Comparison of ENCODE assay signal across 8 mouse cellular contexts in genomic region chr9:31914871-31915270, GRCm38 (mm10). TPM values are rescaled to one million over a fixed set of nuclear protein-coding genes. Genes with fewer than 3 reads are reported as not detected.
DNase-seq lines count a peak whose midpoint lies in the region; ATAC-seq lines count a peak whose summit lies in the region.

No protein-coding gene starts in this region.

- H3K9ac ChIP-seq in embryonic facial prominence, embryonic 15.5 days: no peak overlapping the region
- H3K9ac ChIP-seq in hindbrain, embryonic 16.5 days (ENCODE audit: low read depth, low read length): peak overlapping the region; percentile 5; the same call in 1 of the 2 replicates
- H3K9ac ChIP-seq in neural tube, embryonic 11.5 days (ENCODE audit: low read length): no peak overlapping the region

- no peaks in the 10 kb centered on the region for H3K36me3 ChIP-seq in embryonic facial prominence, embryonic 15.5 days
- H3K36me3 ChIP-seq in hindbrain, embryonic 16.5 days (ENCODE audit: control insufficient read depth, insufficient read depth, low read length): no peaks in the 10 kb centered on the region
- H3K36me3 ChIP-seq in neural tube, embryonic 11.5 days (ENCODE audit: control insufficient read depth, insufficient read depth, low read length): no peaks in the 10 kb centered on the region

- peaks cover 31% of the 10 kb centered on the region for H3K4me1 ChIP-seq in embryonic facial prominence, embryonic 15.5 days
- peaks cover 25% of the 10 kb centered on the region for H3K4me1 ChIP-seq in hindbrain, embryonic 16.5 days (ENCODE audit: control insufficient read depth, insufficient read depth, low read depth, low read length)
- no peaks in the 10 kb centered on the region; the same call in none of the 2 replicates for H3K4me1 ChIP-seq in neural tube, embryonic 11.5 days (ENCODE audit: control insufficient read depth, insufficient read depth, low read length)

- H3K27ac ChIP-seq in embryonic facial prominence, embryonic 15.5 days (replicated peaks): no peak overlapping the region
- H3K27ac ChIP-seq in hindbrain, embryonic 16.5 days (ENCODE audit: low read depth, low read length): no peak overlapping the region
- H3K27ac ChIP-seq in neural tube, embryonic 11.5 days (ENCODE audit: low read depth, low read length): no peak overlapping the region

- no peak for ATAC-seq in embryonic facial prominence, embryonic 15.5 days (ENCODE audit: insufficient number of reproducible peaks, low FRiP score, low TSS enrichment, low read depth)
- no peak for ATAC-seq in hindbrain, embryonic 16.5 days
- no peak for ATAC-seq in neural tube, embryonic 11.5 days (ENCODE audit: insufficient read depth, low FRiP score, low TSS enrichment)

- 1% methylated on average over 34 of the region's 34 CpGs for WGBS in embryonic facial prominence, embryonic 15.5 days
- WGBS in hindbrain, embryonic 16.5 days: under 1% methylated on average over 33 of the region's 34 CpGs
- WGBS in neural tube, embryonic 11.5 days: under 1% methylated on average over 34 of the region's 34 CpGs

- no peaks in the 10 kb centered on the region for H3K9me3 ChIP-seq in embryonic facial prominence, embryonic 15.5 days (replicated peaks)
- no peaks in the 10 kb centered on the region for H3K9me3 ChIP-seq in hindbrain, embryonic 16.5 days (ENCODE audit: control insufficient read depth, low read length)
- no peaks in the 10 kb centered on the region for H3K9me3 ChIP-seq in neural tube, embryonic 11.5 days (ENCODE audit: control insufficient read depth, low read length)

- peak; percentile 10 for DNase-seq in kidney, adult 18-20 months
- DNase-seq in kidney, adult 9 months: no peak
- peak; percentile 63 for DNase-seq in R1 (ENCODE audit: low read depth, low spot score)
- peak; percentile 66 for DNase-seq in neural tube, embryonic 11.5 days (ENCODE audit: low spot score)
- DNase-seq in spleen, postnatal 36 days (ENCODE audit: low spot score in 2 of 2): no peak
- no peak for DNase-seq in gastrocnemius, adult 18-20 months (ENCODE audit: low spot score)

- peak overlapping the region; percentile 96 for H3K4me2 ChIP-seq in embryonic facial prominence, embryonic 15.5 days (replicated peaks)
- peak overlapping the region; percentile 100 for H3K4me2 ChIP-seq in hindbrain, embryonic 16.5 days (ENCODE audit: low read length)
- H3K4me2 ChIP-seq in neural tube, embryonic 11.5 days (ENCODE audit: low read depth): peak overlapping the region; percentile 30

- peaks cover 90% of the 10 kb centered on the region for H3K27me3 ChIP-seq in embryonic facial prominence, embryonic 15.5 days
- peaks cover 65% of the 10 kb centered on the region for H3K27me3 ChIP-seq in hindbrain, embryonic 16.5 days (replicated peaks; ENCODE audit: control insufficient read depth, insufficient read depth, low read length)
- peaks cover 83% of the 10 kb centered on the region for H3K27me3 ChIP-seq in neural tube, embryonic 11.5 days (ENCODE audit: control insufficient read depth, insufficient read depth, low read length)

- H3K4me3 ChIP-seq in embryonic facial prominence, embryonic 15.5 days (replicated peaks): peak overlapping the region; percentile 56
- H3K4me3 ChIP-seq in hindbrain, embryonic 16.5 days (ENCODE audit: low read length): peak overlapping the region; percentile 28
- peak overlapping the region; percentile 10; the same call in 1 of the 2 replicates for H3K4me3 ChIP-seq in neural tube, embryonic 11.5 days (ENCODE audit: low read depth, low read length)

RNA-seq across cellular contexts. Expression of gene Barx2, which starts 1.6 kb away (rescaled TPM):
- polyA plus RNA-seq in embryonic facial prominence, embryonic 15.5 days (2015; fragmentation: Nextera tagmentation; extraction: Ambion mirVana): 5.6 and 8.3 TPM in 2 replicates
- polyA plus RNA-seq in hindbrain, embryonic 16.5 days (2015; fragmentation: Nextera tagmentation; extraction: Ambion mirVana): 0.45 and 0.51 TPM in 2 replicates
- 0.31 and 0.39 TPM in 2 replicates for polyA plus RNA-seq in neural tube, embryonic 11.5 days (2014; fragmentation: Nextera tagmentation; extraction: Ambion mirVana)
- total RNA-seq in gastrocnemius, adult 18-20 months (2021): 10 to 100 TPM in 1 of 2 experiments, 1 to 10 TPM in 1; 4.2 to 13.0 TPM

Comparison
In these comparisons a context has a peak if more than half of its experiments do, and no peak if none do; other contexts are left out.
1. DNase-seq: peak in kidney, adult 18-20 months (single experiment), R1 (single experiment) and neural tube, embryonic 11.5 days (single experiment); none in kidney, adult 9 months (single experiment), spleen, postnatal 36 days (0 of 2) and gastrocnemius, adult 18-20 months (single experiment).
2. H3K4me2 ChIP-seq: peak in every context shown above with its lines; median percentile 100 in hindbrain, embryonic 16.5 days; 96 in embryonic facial prominence, embryonic 15.5 days; 30 in neural tube, embryonic 11.5 days.
3. Peak in every context shown above with its lines, with median percentiles within 50 percentile points of each other: H3K4me3 ChIP-seq.